Mouse (Mus musculus): ENCODE data around the gene B4galt5.

- TF ChIP-seq CTCF (IDR thresholded peaks at IDR 0.05; ENCODE audit: low read depth) (no peak), EP300 (IDR thresholded peaks at IDR 0.05; ENCODE audit: low read depth) (no peak)
These were observed 44.2 kb downstream of the B4galt5 start for GRCm38 (mm10) chr2:167304651-167305381.

Data from liver, postnatal 0 days (tissue).